Mouse (Mus musculus) skeletal muscle tissue, adult 2 months (tissue): ENCODE data around the gene Wasf2.
A peak's percentile ranks its signal among the peaks of the same experiment; 100 is the strongest.

Experiments used
- DNase-seq: peaks from one replicate; pipeline ENCODE4 v3.0.0-alpha.2; 2012; ENCODE audit warnings: low read depth, low spot score

The Wasf2 gene

DNA sequence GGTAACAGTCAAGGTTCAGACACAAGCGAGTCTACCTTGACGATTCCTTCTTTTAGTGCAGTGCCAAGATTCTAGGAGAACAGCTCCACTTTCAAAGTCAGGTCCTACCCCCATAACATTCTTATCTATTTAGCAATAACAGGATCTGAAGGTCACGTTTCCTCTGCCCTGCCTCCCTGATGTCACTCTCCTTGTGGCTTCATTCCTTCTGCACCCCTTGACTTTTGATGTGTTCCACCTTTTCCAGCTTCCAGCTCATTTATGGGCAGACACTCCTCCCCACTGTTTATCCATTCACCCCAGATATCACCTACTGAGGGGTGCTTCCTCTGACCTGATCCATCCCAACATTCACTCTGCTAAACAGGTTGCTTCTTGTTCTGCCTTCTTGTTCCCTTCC lies 3.2 kb upstream of the Wasf2 start:
- no peak for DNase-seq

DNA sequence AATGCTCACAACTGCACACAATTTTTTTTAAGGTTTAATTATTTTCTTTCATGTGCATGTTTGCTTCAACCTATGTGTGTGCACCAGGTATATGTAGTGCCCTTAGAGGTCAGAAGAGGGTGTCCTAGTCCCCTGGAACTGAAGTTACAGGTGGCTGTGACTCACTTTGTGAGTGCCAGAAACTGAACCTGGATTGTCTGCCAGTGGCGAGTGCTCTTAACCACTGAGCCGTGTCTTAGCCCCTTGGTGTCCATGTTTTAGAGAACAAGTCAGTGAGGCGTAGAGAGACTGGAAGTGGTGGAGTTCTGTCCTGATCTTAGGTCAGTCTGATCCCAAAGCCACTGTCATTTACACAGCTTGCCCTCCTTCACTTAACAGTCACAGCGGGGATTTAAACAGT lies 2.4 kb upstream of the Wasf2 start:
- DNase-seq: no peak

DNA sequence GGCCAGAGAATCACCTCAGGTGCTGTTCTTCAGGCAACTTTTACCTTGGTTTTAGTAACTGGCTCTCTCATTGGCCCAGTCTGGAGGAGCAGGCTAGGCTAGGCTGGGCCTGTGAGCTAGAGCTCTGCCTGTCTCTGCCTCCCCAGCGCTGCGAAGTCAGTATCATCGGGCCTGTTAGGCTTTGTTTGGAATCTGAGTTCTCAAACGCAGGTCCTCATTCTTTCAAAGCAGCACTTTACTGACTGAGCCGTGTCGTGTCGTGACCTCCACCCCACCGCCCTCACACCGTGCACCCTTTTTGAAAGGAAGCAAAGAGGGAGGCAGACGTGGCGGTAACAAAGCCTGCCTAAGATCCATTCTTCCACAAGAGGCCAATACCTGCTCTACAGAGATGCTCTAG lies 914 bp upstream of the Wasf2 start:
- DNase-seq: no peak

GRCm38 (mm10) chr4:133130890-133131741 lies 811 bp downstream of the Wasf2 start:
- no peak for DNase-seq

- DNase-seq: peak; percentile 65
Measured at GRCm38 (mm10) chr4:133132027-133132426, 1.7 kb downstream of the Wasf2 start.

DNA sequence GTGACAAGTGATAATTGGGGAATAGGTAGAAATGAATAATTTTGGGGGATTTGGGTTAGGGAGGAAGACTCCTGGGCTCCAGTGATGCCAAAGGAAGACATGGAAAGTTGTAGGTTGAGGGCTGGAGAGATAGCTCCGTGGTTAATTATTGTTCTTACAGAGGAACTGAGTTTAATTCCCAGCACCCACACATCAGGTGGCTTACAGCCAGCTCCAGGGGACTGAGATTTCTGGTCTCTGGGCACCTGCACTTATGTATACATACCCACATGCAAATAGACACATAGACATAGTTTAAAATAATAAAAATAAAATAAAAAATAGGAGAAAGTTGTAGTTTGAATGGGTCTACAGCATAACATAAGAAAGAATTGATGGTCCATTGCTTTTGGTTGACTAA lies 6.6 kb downstream of the Wasf2 start:
- DNase-seq: no peak

GRCm38 (mm10) chr4:133138971-133139370 lies 8.7 kb downstream of the Wasf2 start:
- no peak for DNase-seq

DNA sequence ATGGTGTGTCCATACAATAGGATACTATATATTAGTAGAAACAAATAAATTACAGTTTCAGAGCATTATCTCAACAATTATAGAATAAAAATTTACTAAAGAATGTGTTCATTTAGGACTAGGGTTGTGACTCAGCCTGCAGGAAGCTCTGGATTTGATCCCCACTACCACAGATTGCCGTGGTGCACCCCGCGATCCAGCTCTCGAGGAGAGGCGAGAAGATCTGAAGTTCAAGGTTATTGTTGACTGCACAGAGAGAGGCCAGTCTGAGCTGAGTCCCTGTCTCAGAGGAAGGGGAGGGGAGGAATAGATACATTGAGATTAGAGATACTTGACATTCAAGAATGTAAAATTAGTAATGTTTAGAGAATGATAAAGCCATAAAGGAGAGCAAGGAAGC lies 24.7 kb downstream of the Wasf2 start:
- DNase-seq: no peak

DNA sequence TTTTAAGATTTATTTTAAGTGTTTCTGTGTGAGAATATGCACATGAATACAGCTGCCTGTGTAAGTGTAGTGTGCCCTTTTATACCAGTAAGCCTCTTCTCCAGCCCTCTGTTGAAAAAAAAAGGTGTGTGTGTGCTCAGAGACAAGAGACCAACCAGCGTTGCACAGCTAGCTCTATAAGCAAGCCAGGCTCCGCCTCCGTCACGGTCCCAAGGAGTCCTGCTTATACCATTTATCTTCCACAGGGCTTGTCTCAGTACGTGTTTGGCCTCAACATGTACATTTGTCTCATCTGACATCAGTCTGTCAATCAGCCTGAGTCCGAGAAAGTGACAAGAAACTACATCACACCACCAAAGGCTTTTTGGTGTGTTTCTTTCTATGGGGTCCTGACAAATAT lies 25.4 kb downstream of the Wasf2 start:
- DNase-seq: no peak

DNA sequence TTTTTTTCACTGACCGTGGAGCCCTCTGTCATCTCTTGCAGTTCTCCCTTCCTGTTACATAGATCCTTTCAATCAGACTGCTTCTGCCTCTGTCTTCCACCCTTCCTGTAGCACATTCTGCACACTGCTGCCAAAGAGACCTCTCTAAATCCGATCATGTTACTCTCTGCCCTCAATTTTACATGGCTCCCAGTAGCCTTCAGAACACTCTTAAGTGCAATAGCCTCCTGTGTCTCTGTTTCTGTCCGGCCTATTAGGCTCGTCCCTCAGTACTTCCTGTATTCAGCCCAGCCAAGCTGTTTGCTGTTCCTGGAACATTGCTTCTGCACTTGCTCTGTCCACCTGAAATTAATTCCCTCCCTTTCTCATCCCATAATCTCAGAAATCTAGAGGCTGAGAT lies 26.1 kb downstream of the Wasf2 start:
- DNase-seq: peak; percentile 44

GRCm38 (mm10) chr4:133156831-133157230 lies 26.5 kb downstream of the Wasf2 start:
- DNase-seq: no peak

- no peak for DNase-seq
Measured at GRCm38 (mm10) chr4:133159127-133159526, 28.8 kb downstream of the Wasf2 start.

- no peak for DNase-seq
Measured at GRCm38 (mm10) chr4:133159646-133160045, 29.3 kb downstream of the Wasf2 start.

DNA sequence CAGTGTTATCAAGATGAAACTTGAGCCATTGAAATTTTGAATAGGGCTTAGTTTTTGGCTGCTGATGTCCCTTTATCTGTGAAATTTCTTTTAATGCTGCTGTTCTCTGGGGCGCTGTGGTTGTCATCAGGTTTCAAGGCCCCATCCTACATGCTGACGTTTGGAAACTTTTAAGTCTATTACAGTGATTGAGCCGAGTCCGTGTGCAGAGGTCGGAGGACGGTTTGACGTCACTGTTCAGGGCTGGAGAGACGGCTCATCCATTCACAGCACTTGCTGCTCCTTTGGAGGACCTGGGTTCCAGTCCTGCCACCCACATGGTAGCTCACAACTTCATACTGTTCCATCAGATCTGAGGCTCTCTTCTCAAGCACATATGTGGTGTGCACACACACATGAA lies 29.9 kb downstream of the Wasf2 start:
- no peak for DNase-seq

- no peak for DNase-seq
Measured at GRCm38 (mm10) chr4:133160821-133161220, 30.5 kb downstream of the Wasf2 start.

- no peak for DNase-seq
Measured at GRCm38 (mm10) chr4:133162196-133162595, 31.9 kb downstream of the Wasf2 start.

GRCm38 (mm10) chr4:133166773-133167172 lies 36.5 kb downstream of the Wasf2 start:
- DNase-seq: no peak

DNA sequence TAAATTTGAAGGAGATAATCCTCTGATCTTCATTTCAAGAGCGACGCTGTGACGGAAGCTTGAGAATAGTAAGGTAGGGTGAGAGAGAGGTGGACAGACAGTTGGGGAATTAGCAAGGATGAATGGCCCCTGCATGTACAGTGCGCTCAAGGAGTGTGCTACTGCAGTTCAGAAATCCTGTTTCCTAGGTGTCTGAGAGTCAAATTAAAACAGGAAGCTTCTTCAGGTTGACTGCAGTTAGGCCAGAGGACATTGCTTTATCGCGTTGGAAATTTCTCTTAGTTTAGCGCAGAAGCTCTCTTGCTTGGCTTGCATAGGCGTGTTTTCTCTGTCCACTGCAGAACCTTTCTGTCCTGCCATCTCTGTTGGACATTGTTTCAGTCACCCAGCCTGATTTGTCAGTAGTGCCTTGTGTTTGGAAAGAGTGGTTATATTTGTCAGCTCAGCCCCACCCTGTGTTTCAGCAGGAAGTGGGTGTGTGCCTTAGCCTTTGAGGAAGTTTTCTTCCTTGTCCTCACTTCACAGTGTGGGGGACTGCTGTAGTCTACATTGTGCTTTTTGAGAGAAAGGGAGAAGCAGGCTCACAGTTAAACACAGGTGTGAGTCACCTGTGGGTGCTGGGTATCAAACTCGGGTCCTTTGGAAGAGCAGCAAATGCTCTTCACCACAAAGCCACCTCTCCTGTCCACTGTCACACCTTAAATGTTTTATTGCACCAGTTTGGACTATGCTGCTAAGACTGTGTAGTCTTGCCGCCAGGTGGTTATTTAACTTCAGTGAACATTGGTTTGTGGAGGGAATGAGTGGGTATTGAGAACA lies 39.1 kb downstream of the Wasf2 start:
- peak; percentile 66 for DNase-seq

DNA sequence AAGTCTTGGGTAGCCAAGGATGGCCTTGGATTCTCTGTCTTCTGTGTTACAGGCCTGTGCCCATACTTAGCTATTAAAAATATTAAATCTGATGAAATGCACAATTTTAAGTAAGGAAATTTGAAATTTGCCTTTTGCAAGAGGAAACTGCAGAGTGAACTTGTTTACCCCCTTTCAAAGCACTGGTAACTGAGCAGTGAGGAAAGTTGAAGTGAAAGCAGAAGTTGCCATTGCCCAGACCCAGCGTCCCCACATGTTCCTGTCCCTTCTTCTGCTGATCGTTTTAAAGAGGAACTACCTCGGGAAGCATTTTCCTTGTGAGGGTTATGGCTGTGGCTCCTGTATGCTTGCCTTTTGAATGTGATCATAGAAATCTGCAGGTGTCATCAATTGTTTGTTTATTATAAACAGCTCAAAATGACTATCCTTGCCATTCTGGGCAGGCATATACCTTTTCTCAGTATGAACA lies 39.8 kb downstream of the Wasf2 start:
- DNase-seq: peak; percentile 60

DNA sequence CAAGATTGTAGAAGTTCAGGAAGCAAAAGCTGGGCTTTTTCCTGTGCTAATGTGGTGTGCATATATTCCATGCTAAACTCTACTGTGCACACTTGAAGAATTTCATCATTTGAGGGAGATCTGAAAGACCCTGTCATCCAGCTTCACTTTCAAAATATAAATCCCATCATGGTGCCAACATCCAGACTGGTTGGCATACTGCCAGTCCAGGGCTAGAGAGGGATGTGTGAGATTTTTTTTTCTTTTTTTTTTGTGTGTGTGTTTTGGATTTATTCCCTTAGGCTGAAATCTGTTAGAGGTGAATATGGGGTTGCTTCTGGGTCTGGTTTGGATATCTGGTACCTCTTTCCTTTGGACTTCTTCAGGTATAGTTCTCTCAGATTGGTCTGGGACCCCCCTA lies 40.3 kb downstream of the Wasf2 start:
- no peak for DNase-seq

DNA sequence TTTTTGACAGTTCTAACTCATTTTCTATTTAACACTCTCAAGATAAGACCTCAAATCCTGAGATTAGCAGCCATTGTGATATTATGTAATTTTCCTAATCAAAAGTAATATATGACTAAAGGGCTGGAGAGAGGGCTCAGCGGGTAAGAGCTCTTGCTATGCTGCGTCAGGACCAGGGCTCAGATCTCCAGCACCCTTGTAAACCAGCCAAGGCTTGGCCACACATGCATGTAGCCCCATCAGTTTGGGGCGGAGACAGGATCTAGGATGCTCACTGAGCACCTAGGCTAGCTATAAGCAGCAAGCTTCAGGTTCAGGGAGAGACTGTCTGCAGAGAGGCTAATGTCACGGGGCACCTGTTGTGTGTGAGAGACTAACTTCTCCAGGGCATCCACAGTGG lies 42.1 kb downstream of the Wasf2 start:
- DNase-seq: no peak

GRCm38 (mm10) chr4:133174361-133174760 lies 44.1 kb downstream of the Wasf2 start:
- DNase-seq: peak; percentile 58

DNA sequence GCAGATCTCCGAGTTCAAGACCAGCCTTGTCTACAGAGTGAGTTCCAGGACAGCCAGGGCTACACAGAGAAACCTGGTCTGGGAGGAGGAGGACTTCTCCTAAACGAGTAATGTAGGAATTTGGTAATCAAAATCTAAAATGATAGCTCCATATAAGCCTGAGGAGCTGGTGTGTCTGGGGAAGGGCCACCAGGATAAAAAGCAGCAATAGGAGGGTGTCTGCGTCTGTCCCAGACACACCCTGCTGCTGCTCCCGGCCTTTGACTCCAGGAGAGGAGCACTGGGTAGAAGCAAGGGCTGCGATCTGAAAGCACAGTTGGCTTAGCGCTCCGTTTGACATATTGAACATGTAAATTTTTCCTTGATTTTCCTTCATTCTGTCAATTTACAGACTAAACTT lies 45.0 kb downstream of the Wasf2 start:
- DNase-seq: no peak
